Mouse (Mus musculus) embryonic facial prominence, embryonic 13.5 days (tissue): ENCODE data around the gene Armh2. TPM values are rescaled to one million over a fixed set of nuclear protein-coding genes. Genes with fewer than 3 reads are reported as not detected.
"Not testable (repeated sequence)": the region's sequence is repeated elsewhere in the genome, so short reads cannot be mapped to it uniquely, and the experiment has no call there.

ENCODE experiments used
- ATAC-seq: fragments of 200-750 bp; cut with Nextera tagmentation; 2 replicates; pipeline ENCODE4 v1.8.0; 2017; ENCODE audit warnings: low read depth; ENCODE audit not compliant: insufficient number of reproducible peaks, insufficient read depth, low FRiP score, low TSS enrichment
- H3K27ac ChIP-seq: fragments of 300-500 bp; sonication (generic); 2 replicates; pipeline ENCODE4 v1.5.1; 2015; ENCODE audit warnings: moderate library complexity, mild to moderate bottlenecking, inconsistent platforms
- H3K27me3 ChIP-seq: fragments of 300-500 bp; sonication (generic); 2 replicates; pipeline ENCODE4 v1.6.1; 2015; ENCODE audit warnings: mild to moderate bottlenecking, inconsistent platforms
- H3K36me3 ChIP-seq: fragments of 300-500 bp; sonication (generic); 2 replicates; pipeline ENCODE4 v1.6.1; 2015; ENCODE audit warnings: mild to moderate bottlenecking, inconsistent platforms
- H3K4me1 ChIP-seq: fragments of 300-500 bp; sonication (generic); 2 replicates; pipeline ENCODE4 v1.6.1; 2015; ENCODE audit warnings: inconsistent platforms
- H3K4me2 ChIP-seq: fragments of 300-500 bp; sonication (generic); 2 replicates; pipeline ENCODE4 v1.6.1; 2015; ENCODE audit warnings: moderate library complexity, mild to moderate bottlenecking, inconsistent platforms
- H3K4me3 ChIP-seq: fragments of 300-500 bp; sonication (generic); 2 replicates; pipeline ENCODE4 v1.5.1; 2015; ENCODE audit warnings: mild to moderate bottlenecking, inconsistent platforms
- H3K9ac ChIP-seq: fragments of 300-500 bp; sonication (generic); 2 replicates; pipeline ENCODE4 v1.6.1; 2015; ENCODE audit warnings: mild to moderate bottlenecking, inconsistent platforms
- H3K9me3 ChIP-seq: fragments of 300-500 bp; sonication (generic); 2 replicates; pipeline ENCODE4 v1.6.1; 2016; ENCODE audit warnings: inconsistent platforms
- WGBS: fragments of 180-500 bp; shearing (Covaris S2); methylation state at CpG from one replicate; pipeline ENCODE4 v1.1.7; 2015; ENCODE audit warnings: mixed read lengths; 5-methylcytosine and 5-hydroxymethylcytosine counted together
- polyA plus RNA-seq: library from polyadenylated mRNA; unstranded; fragments of >200 nt; fragmentation: Nextera tagmentation; extraction: Ambion mirVana; gene quantifications from 2 replicates; pipeline ENCODE4 v1.2.1, GENCODE M21; 2015

The Armh2 gene
- polyA plus RNA-seq, 1 experiment from 2014 or later, result not detected

DNA sequence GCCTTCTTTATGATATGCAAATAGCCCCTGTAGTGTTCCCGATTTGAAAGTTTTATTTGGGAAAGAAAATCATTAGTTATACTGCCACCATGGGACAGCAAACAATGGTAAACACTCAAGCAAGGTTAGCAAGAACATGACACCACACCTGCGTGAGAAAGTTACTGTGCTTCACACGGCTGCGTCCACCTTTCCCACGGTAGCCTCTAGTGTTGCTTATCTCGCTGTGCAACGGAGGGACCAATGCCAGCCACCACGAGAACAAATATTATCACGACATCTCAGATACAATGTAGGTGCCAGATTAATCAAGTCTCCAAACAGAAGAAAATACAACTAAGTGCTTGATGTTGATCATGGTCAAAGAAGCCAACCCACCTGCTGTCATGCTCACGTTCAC, 18.4 kb downstream of the Armh2 start:
- peaks cover 42% of the 10 kb centered on the region for H3K36me3 ChIP-seq
- no peak overlapping the region for H3K9ac ChIP-seq
- WGBS, result 92% methylated on average over 10 of the region's 10 CpGs
- no peaks in the 10 kb centered on the region for H3K27me3 ChIP-seq
- H3K4me1 ChIP-seq, result peaks cover 16% of the 10 kb centered on the region
- ATAC-seq, result no peak
- no peak overlapping the region for H3K27ac ChIP-seq
- no peak overlapping the region for H3K4me2 ChIP-seq
- H3K4me3 ChIP-seq, result no peak overlapping the region
- H3K9me3 ChIP-seq, result no peaks in the 10 kb centered on the region

DNA sequence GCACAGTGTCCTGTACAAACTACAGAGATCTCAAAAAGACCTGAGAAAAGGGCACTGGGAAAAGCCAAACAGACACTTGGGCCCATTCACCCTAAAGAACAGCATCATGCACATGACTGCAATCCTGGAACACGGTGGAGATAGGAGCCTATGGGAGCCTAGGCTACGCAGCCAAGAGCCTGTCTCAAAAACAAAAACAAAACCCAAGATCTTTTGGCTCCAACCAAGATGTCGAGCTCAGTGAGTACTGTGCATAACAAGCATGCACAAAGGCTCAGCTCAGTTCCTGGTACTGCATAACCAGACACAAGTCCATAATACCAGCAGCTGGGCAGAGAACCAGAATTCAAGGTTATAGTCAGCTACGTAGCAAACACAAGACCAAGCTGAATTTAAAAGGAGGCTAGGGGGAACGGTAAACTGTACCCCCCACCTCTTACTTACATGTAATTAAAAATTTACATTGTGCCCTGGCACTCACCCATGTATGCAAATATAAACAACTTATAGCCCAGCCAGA, 19.4 kb downstream of the Armh2 start:
- H3K4me1 ChIP-seq, result peaks cover 16% of the 10 kb centered on the region
- ATAC-seq, result no peak
- no peaks in the 10 kb centered on the region for H3K9me3 ChIP-seq
- WGBS, result 60% methylated on average over 5 of the region's 5 CpGs
- peaks cover 32% of the 10 kb centered on the region for H3K36me3 ChIP-seq
- peak overlapping the region; percentile 88 for H3K9ac ChIP-seq
- H3K27me3 ChIP-seq, result no peaks in the 10 kb centered on the region
- H3K27ac ChIP-seq, result no peak overlapping the region
- peak overlapping the region; percentile 92 for H3K4me3 ChIP-seq
- H3K4me2 ChIP-seq, result peak overlapping the region; percentile 69

DNA sequence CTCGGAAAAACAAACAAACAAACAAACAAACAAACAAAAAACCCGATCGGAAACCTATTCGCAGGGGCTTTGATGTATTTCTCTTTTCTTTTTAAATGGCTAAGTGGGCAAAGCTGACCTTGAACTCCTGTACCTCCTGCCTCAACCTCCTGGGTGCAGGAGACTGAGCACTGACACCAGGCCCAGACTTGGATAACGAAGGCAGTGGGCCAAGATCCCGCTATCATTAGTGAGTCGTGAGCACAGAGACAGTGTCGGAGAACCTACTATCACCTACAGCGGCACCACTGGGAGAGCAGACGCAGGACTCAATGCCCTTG, 20.0 kb downstream of the Armh2 start:
- Histone ChIP-seq H3K27ac (peak overlapping the region; percentile 95), H3K4me3 (peak overlapping the region; percentile 92), H3K9ac (peak overlapping the region; percentile 88), H3K4me1 (peaks cover 16% of the 10 kb centered on the region), H3K4me2 (peak overlapping the region; percentile 69), H3K36me3 (peaks cover 26% of the 10 kb centered on the region), H3K27me3 (no peaks in the 10 kb centered on the region), H3K9me3 (no peaks in the 10 kb centered on the region)
- ATAC-seq, result no peak
- 6% methylated on average over 10 of the region's 10 CpGs for WGBS

DNA sequence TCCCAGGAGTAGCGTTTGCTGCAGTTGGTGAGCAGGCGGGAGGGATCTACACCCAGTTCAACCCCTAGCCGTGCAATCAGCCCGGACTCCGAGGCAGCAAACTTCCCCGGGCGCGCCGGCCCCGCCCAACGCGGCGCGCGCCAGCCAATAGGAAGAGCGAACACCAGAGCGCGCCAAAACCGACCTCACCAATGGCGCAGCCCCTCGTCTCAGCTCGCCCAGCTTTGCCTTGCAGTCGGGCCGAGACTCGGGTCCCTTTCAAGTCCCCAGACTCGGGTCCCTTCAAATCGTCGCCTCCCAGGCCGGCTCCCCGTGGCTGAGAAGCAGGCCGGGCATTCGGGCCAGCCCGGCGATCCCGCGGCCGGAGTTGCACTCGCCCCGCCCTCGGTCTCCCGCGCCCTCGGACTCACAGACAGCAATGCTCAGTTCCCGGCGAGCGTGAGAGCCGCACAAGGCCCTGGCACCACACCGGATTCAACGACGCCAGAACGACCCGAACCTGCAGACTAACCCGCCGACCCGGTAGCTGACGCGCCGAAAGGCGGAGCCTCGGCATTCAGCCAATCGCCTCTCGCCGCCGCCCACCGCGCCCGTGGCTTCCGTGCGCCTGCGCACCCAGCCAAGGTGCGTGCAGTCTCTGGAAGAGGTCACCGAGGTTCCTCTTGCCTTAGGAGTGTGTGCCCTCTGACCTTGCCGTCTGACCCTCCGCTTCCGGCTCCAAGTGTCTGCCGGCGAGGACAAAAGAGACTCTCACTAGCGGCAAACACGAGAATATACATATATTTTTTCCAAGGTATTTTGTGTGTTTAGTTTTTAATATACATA, 20.6 kb downstream of the Armh2 start, which contains the start of gene Gmnn:
TSS of gene Gmnn (minus strand) at position 521 of the 825 bp plus-strand sequence.
- Histone ChIP-seq H3K36me3 (peaks cover 21% of the 10 kb centered on the region), H3K9ac (peak within 1 kb of the TSS; percentile 88), H3K4me3 (peak within 1 kb of the TSS; percentile 92), H3K4me2 (peak within 1 kb of the TSS; percentile 69), H3K9me3 (no peaks in the 10 kb centered on the region), H3K27ac (peak within 1 kb of the TSS; percentile 95), H3K4me1 (peaks cover 16% of the 10 kb centered on the region), H3K27me3 (no peaks in the 10 kb centered on the region)
- under 1% methylated on average over 79 of the region's 79 CpGs for WGBS
- peak; percentile 97 for ATAC-seq

DNA sequence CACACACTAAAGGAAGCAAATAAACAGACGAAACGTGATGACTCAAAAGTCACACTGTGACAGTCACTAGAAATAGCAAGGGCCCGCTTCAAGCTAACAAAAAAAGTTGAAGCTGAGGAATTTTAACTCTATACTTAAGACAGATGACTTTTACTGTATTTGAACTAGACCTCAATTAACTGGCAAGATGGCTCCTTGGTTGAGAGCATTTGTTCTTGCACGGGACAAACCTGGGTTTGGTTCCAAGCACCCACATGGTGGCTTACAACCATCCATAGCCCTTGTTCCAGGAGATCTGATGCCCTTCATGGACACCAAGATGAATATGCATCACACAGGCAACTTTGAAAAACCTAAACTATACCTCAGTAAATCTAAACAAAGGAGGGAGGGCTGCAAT, 21.2 kb downstream of the Armh2 start:
- Histone ChIP-seq H3K4me2 (peak overlapping the region; percentile 69), H3K27me3 (no peaks in the 10 kb centered on the region), H3K4me1 (peaks cover 16% of the 10 kb centered on the region), H3K9me3 (no peaks in the 10 kb centered on the region), H3K9ac (peak overlapping the region; percentile 88), H3K4me3 (peak overlapping the region; percentile 92), H3K27ac (no peak overlapping the region; the same call in 1 of the 2 replicates), H3K36me3 (peaks cover 16% of the 10 kb centered on the region)
- 31% methylated on average over 4 of the region's 4 CpGs for WGBS
- no peak for ATAC-seq

DNA sequence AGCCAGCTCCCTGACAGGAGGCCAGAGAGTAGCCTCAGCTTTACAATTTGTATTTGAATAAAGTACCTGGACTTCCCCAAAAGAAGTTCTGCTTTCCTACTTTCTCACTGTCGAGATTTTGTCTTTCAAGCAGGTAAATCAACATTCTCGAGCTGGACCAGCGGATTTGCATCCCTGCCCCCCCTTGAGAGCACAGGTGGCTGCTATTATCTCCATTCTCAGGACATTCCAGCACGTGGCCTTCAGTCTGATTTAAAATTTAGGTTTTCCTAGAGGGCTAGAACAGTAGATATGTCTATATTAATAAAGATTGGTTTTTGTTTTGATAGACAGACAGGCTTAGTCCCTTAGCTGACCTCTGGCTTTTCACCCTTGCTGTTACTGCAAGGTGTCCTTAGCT, 26.8 kb downstream of the Armh2 start:
- not testable (repeated sequence) for H3K27me3 ChIP-seq, ATAC-seq, H3K9ac ChIP-seq, H3K4me2 ChIP-seq, H3K4me3 ChIP-seq, H3K4me1 ChIP-seq, H3K27ac ChIP-seq, H3K36me3 ChIP-seq, H3K9me3 ChIP-seq
- 65% methylated on average over 4 of the region's 4 CpGs for WGBS

DNA sequence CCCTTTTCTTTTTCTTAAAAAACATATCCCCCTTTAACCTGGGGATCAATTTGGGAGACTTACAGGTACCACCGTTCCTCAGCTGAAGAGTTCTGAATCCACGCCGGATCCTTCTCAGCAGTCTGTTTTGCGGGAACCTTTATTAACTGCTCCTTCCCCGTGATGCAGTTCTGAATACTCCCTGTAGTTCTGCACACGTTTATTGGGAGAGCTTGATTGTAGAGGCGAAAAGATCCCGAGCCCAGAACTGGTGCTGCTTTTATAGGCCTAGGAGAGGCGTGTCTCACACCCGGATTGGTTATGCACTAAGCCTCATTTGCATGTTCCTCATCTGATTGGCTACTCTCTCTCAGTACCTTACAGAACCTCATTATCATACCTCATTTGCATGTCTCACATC, 30.4 kb downstream of the Armh2 start:
- not testable (repeated sequence) for H3K4me1 ChIP-seq, H3K36me3 ChIP-seq, H3K4me3 ChIP-seq, H3K9me3 ChIP-seq, ATAC-seq, H3K27me3 ChIP-seq, H3K4me2 ChIP-seq, H3K27ac ChIP-seq, H3K9ac ChIP-seq
- 91% methylated on average over 10 of the region's 10 CpGs for WGBS

DNA sequence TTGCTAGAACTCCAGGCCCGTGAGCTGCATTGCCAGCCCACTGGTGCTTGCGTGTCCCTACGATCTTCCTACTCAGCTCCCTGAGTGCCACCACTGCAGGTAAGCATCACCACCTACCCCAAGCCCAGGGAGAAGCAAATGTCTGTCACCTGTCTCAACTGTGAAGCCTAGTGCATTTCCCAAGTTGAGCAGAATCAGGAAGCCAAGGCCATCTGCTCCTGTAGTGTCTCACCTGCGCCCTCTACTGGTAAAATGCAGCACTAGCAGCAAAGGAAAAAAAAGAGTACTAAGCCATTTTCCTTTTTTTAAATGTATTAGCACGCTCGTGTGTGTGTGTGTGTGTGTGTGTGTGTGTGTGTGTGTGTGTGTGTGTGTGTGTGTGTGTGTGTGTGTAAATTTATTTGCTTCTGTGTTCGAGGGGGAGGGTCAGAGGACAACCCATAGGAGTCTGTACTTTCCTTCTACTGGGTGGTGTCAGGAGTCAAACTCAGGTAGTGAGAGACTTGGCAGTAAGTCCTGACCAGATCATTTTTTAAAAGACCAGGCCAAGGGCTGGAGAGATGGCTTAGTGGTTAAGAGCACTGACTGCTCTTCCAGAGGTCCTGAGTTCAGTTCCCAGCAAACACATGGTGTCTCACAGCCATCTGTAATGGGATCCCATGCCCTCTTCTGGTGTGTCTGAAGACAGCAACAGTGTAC, 35.3 kb downstream of the Armh2 start:
- Histone ChIP-seq H3K4me2 (no peak overlapping the region), H3K27me3 (no peaks in the 10 kb centered on the region), H3K4me3 (no peak overlapping the region), H3K36me3 (no peaks in the 10 kb centered on the region), H3K27ac (no peak overlapping the region), H3K4me1 (no peaks in the 10 kb centered on the region), H3K9ac (no peak overlapping the region), H3K9me3 (no peaks in the 10 kb centered on the region)
- ATAC-seq, result no peak
- 47% methylated on average over 7 of the region's 7 CpGs for WGBS

DNA sequence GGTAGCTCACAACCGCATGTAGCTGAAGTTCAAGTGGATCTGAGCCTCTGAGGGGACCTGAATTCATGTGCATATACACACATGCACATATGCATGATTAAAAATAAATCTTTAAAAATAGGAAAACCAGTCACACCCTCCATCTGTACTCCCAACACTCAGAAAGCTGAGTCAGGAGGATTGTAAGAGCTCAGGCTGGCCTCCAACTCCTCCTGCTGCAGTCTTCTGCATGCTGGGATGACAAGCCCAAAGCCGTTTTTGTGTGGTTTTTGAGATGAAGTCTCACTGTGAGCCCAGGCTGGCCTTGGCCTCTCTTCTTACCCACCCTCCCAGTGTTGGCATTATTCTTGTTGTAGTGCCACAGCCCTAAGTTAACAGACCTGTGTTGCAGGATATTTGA, 37.0 kb downstream of the Armh2 start:
- Histone ChIP-seq H3K27me3 (no peaks in the 10 kb centered on the region), H3K27ac (no peak overlapping the region), H3K4me3 (no peak overlapping the region), H3K9me3 (no peaks in the 10 kb centered on the region), H3K36me3 (no peaks in the 10 kb centered on the region), H3K4me1 (0 out of 2 replicates have a peak, but pooled peaks cover 4% of the 10 kb centered on the region), H3K9ac (no peak overlapping the region), H3K4me2 (no peak overlapping the region)
- 73% methylated on average over 2 of the region's 2 CpGs for WGBS
- no peak for ATAC-seq

DNA sequence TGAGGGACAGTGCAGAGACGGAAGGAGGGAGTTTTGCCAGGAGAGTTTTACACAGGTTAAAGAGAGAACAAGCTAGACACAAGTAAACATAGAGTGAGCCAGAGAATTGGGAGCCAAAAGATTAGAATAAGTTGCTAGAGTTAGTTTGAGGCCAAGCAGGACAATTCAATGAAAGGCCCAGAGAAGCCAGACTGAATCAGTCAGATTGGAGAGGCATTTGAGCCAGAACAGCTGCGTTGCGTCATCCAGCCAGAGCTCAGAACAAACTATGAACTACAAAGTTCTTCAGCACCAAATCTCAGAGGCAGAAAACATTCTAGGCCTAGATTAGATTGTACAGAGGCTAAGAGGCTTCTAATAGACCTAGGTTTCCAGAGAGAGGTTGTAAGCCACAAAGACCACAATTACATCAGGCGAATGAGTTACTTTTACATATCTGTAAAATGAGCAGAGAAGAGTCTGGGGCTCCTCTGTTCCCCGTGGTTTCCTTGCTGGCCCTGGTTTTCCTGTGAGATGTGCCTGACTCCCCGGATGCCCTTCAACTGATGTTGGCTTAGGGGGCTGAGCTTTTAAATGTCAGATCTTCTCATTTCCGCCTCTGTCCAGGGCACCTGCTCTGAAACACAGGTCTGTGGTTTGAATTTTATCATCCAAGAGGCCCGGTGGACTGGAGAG, 37.8 kb downstream of the Armh2 start:
- Histone ChIP-seq H3K4me3 (no peak overlapping the region), H3K27ac (no peak overlapping the region), H3K9ac (no peak overlapping the region), H3K4me1 (0 out of 2 replicates have a peak, but pooled peaks cover 4% of the 10 kb centered on the region), H3K4me2 (no peak overlapping the region), H3K9me3 (no peaks in the 10 kb centered on the region), H3K27me3 (no peaks in the 10 kb centered on the region), H3K36me3 (no peaks in the 10 kb centered on the region)
- no peak for ATAC-seq
- 73% methylated on average over 8 of the region's 8 CpGs for WGBS

DNA sequence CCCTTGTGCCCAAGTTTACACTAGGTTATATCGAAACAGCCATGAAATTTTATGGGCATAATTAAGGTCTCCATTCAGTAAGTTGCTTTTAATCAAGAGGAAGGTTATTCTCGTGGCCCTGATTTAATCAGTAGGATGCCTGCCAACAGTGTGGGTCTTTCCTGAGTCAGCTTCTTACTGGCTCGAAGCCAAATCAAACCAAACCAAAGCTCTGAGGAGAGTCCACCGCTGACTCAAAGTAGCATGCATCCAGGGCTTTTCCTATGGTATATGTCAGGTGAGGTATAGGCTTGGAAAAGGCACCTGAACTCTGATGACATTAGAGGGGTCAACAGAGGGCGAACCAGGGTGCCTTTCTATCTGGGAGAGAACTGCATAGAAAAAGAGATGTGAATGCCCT, 40.9 kb downstream of the Armh2 start:
- no peaks in the 10 kb centered on the region for H3K36me3 ChIP-seq
- H3K9ac ChIP-seq, result no peak overlapping the region
- H3K27me3 ChIP-seq, result no peaks in the 10 kb centered on the region
- 60% methylated on average over 5 of the region's 5 CpGs for WGBS
- no peaks in the 10 kb centered on the region for H3K9me3 ChIP-seq
- 0 out of 2 replicates have a peak, but pooled peaks cover 4% of the 10 kb centered on the region for H3K4me1 ChIP-seq
- H3K27ac ChIP-seq, result no peak overlapping the region
- no peak overlapping the region for H3K4me2 ChIP-seq
- ATAC-seq, result no peak
- no peak overlapping the region for H3K4me3 ChIP-seq
